16 mouse cellular contexts compared by ENCODE assay signal in genomic region chr5:78878775-78879174, GRCm38 (mm10).
DNase-seq lines count a peak whose midpoint lies in the region; ATAC-seq lines count a peak whose summit lies in the region.
"Had no signal": no experiment of that assay in that cellular context is flagged by ENCODE, and none has a peak within 500 bp of the region (broad histone marks: within the 10 kb centered on the region; RNA-seq: fewer than 3 reads in every experiment).

No protein-coding gene starts in this region.

- DNase-seq in cerebellum, adult 11 months: peak; percentile 5
- DNase-seq in cerebellum, postnatal 36 days: no peak
- DNase-seq in hindbrain, embryonic 11.5 days (ENCODE audit: low spot score): peak; percentile 3
- DNase-seq in brain, adult 2 months (ENCODE audit: low read depth, low spot score): peak; percentile 50
- peak; percentile 15 for DNase-seq in midbrain, embryonic 14.5 days
- no peak for DNase-seq in left cerebral cortex, postnatal 14 days (ENCODE audit: low spot score in 2 of 2)
- no peak for DNase-seq in heart, postnatal 14 days
- DNase-seq: gastrocnemius, postnatal 36 days; heart, postnatal 10 days; lung, postnatal 10 days had no signal

- ATAC-seq in hindbrain, embryonic 11.5 days (ENCODE audit: low FRiP score): peak; percentile 69; the same call in 1 of the 2 replicates
- ATAC-seq in hindbrain, embryonic 16.5 days: no peak
- peak; percentile 50; the same call in 1 of the 2 replicates for ATAC-seq in midbrain, embryonic 14.5 days (ENCODE audit: low FRiP score, low TSS enrichment)

- no peak overlapping the region for H3K4me2 ChIP-seq in hindbrain, embryonic 11.5 days (replicated peaks; ENCODE audit: low read depth, low read length)
- no peak overlapping the region for H3K4me2 ChIP-seq in hindbrain, embryonic 16.5 days (ENCODE audit: low read length)
- no peak overlapping the region for H3K4me2 ChIP-seq in midbrain, embryonic 14.5 days (ENCODE audit: low read length)
- H3K4me2 ChIP-seq: embryonic facial prominence, embryonic 12.5 days; limb, embryonic 15.5 days had no signal

- no peaks in the 10 kb centered on the region for H3K27me3 ChIP-seq in hindbrain, embryonic 11.5 days (ENCODE audit: control insufficient read depth, insufficient read depth, low read length)
- no peaks in the 10 kb centered on the region for H3K27me3 ChIP-seq in hindbrain, embryonic 16.5 days (replicated peaks; ENCODE audit: control insufficient read depth, insufficient read depth, low read length)
- H3K27me3 ChIP-seq in midbrain, embryonic 14.5 days (ENCODE audit: control insufficient read depth, insufficient read depth, low read length): no peaks in the 10 kb centered on the region
- H3K27me3 ChIP-seq: embryonic facial prominence, embryonic 12.5 days; limb, embryonic 15.5 days had no signal

- H3K36me3 ChIP-seq in hindbrain, embryonic 11.5 days (ENCODE audit: control insufficient read depth, insufficient read depth, low read length): no peaks in the 10 kb centered on the region
- H3K36me3 ChIP-seq in hindbrain, embryonic 16.5 days (ENCODE audit: control insufficient read depth, insufficient read depth, low read length): no peaks in the 10 kb centered on the region
- no peaks in the 10 kb centered on the region for H3K36me3 ChIP-seq in midbrain, embryonic 14.5 days (ENCODE audit: control insufficient read depth, insufficient read depth, low read length)
- H3K36me3 ChIP-seq: embryonic facial prominence, embryonic 12.5 days; heart, embryonic 10.5 days; limb, embryonic 15.5 days had no signal

- H3K27ac ChIP-seq in hindbrain, embryonic 11.5 days (ENCODE audit: low read depth, low read length): no peak overlapping the region
- H3K27ac ChIP-seq in hindbrain, embryonic 16.5 days (ENCODE audit: low read depth, low read length): no peak overlapping the region
- H3K27ac ChIP-seq in midbrain, embryonic 14.5 days (replicated peaks; ENCODE audit: low read depth, low read length): no peak overlapping the region
- H3K27ac ChIP-seq: embryonic facial prominence, embryonic 12.5 days; heart, embryonic 10.5 days; limb, embryonic 15.5 days; stomach, postnatal 0 days had no signal

- H3K9ac ChIP-seq in hindbrain, embryonic 11.5 days (ENCODE audit: low read depth, low read length): no peak overlapping the region
- H3K9ac ChIP-seq in hindbrain, embryonic 16.5 days (ENCODE audit: low read depth, low read length): no peak overlapping the region
- no peak overlapping the region for H3K9ac ChIP-seq in midbrain, embryonic 14.5 days (replicated peaks; ENCODE audit: low read length)
- H3K9ac ChIP-seq: embryonic facial prominence, embryonic 12.5 days; limb, embryonic 15.5 days had no signal

- no peaks in the 10 kb centered on the region for H3K9me3 ChIP-seq in hindbrain, embryonic 11.5 days (ENCODE audit: control insufficient read depth, low read length)
- no peaks in the 10 kb centered on the region for H3K9me3 ChIP-seq in hindbrain, embryonic 16.5 days (ENCODE audit: control insufficient read depth, low read length)
- no peaks in the 10 kb centered on the region for H3K9me3 ChIP-seq in midbrain, embryonic 14.5 days (ENCODE audit: control insufficient read depth, low read length)
- H3K9me3 ChIP-seq: embryonic facial prominence, embryonic 12.5 days; heart, embryonic 10.5 days; limb, embryonic 15.5 days had no signal

- intact Hi-C loops in left cerebral cortex, postnatal 14 days (cut with DNase I): no loop called here
- intact Hi-C loops in heart, postnatal 14 days (cut with DNase I): no loop called here

- no peak overlapping the region for H3K4me3 ChIP-seq in hindbrain, embryonic 11.5 days (ENCODE audit: low read depth, low read length)
- no peak overlapping the region for H3K4me3 ChIP-seq in hindbrain, embryonic 16.5 days (ENCODE audit: low read length)
- H3K4me3 ChIP-seq in midbrain, embryonic 14.5 days (replicated peaks; ENCODE audit: low read depth, low read length): no peak overlapping the region
- H3K4me3 ChIP-seq: embryonic facial prominence, embryonic 12.5 days; heart, embryonic 10.5 days; limb, embryonic 15.5 days; myocyte had no signal

- WGBS in hindbrain, embryonic 11.5 days: 46% methylated on average over 3 of the region's 3 CpGs
- WGBS in hindbrain, embryonic 16.5 days: 45% methylated on average over 3 of the region's 3 CpGs
- 40% methylated on average over 3 of the region's 3 CpGs for WGBS in midbrain, embryonic 14.5 days

- no peaks in the 10 kb centered on the region for H3K4me1 ChIP-seq in hindbrain, embryonic 11.5 days (replicated peaks; ENCODE audit: control insufficient read depth, insufficient read depth, low read length)
- H3K4me1 ChIP-seq in hindbrain, embryonic 16.5 days (ENCODE audit: control insufficient read depth, insufficient read depth, low read depth, low read length): no peaks in the 10 kb centered on the region
- no peaks in the 10 kb centered on the region for H3K4me1 ChIP-seq in midbrain, embryonic 14.5 days (ENCODE audit: control insufficient read depth, insufficient read depth, low read length)
- H3K4me1 ChIP-seq: embryonic facial prominence, embryonic 12.5 days; heart, embryonic 10.5 days; limb, embryonic 15.5 days had no signal

Comparison
In these comparisons a context has a peak if more than half of its experiments do, and no peak if none do; other contexts are left out.
1. DNase-seq: peak in cerebellum, adult 11 months (single experiment), hindbrain, embryonic 11.5 days (single experiment), brain, adult 2 months (single experiment) and midbrain, embryonic 14.5 days (single experiment); none in cerebellum, postnatal 36 days (0 of 2), left cerebral cortex, postnatal 14 days (0 of 2) and heart, postnatal 14 days (0 of 2).